Mouse (Mus musculus): ENCODE data around the gene Rad51b.
A peak's percentile ranks its signal among the peaks of the same experiment; 100 is the strongest.

Rad51b gene

DNA sequence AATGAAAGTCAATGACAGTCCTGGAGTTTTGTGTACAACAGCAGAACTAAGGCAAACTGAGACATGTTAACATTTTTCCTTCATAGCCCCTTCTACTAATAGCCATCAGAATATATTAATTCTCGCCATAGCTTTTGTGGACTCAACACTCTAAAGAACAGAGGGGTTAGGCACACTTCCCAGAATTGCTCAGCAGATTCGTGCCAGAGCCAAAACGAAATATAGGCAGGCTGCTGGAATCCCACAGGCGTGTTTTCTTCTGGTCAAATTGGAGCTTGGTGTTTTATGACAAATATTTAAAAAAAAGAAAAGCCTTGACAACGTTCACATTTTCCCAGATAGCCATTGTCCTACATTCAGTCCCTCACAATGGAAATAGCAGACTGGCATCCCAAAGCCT, 350.9 kb downstream of the Rad51b start:
- no peak for DNase-seq (ENCODE audit: low read depth, low spot score)

DNA sequence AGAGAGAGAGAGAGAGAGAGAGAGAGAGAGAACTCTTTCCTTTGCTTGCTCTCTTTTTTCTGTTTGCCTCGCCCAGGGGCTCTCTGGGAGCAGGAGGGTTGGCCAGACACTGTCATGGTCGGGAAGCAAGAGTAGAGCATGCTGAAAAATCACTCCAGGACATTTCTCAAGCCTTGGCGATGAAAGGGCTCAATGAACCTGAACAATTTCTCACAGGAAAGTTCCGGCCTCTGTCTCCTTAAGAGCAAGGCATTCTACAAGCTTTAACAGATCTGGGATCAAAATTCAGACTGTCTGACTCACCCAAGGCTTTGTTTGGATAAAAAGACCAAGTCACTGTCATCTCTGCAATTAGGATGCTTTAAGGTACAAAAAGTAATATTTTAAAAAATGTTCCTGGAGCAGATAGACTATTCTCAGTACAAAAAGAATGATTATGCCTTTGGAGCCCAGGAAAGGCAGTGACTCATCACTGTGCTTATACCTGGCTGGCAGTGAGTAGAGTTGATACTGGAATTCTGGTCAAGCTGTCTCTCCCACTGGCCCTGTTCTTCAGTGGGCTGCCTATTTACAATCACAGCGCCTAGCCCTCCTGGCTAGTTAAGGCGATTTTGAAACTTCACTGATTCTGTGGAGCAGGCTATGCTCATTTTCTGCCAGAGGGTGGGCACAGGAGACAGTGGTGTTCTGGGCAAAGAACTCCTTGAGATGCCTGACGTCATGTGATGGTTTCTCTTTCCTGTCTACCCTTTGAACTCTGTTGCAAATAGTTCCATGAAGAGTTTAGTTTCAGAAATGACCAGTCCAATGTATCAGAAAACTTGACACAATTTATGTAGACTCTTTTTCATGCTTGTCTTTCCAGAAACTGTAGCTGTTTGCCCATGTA, 352.0 kb downstream of the Rad51b start:
- DNase-seq (ENCODE audit: low read depth, low spot score): no peak

DNA sequence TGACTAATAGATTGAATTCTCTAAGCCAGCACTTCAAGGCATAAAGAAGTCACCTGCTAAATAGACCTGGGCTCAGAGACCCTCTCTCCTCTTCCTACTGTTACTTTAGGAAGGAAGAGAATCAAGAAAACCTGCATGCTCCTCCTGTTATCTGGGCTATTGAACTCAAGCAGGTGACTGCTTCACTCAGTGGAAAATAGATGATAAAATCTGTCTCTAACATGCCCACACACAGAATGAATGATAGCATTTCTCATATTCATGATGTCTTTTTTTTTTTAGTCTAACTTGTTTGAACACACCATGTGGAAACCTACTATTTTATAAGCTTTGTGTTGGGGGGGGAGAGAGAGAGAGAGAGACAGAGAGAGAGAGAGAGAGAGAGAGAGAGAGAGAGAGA, 352.7 kb downstream of the Rad51b start:
- DNase-seq (ENCODE audit: low read depth, low spot score): no peak

DNA sequence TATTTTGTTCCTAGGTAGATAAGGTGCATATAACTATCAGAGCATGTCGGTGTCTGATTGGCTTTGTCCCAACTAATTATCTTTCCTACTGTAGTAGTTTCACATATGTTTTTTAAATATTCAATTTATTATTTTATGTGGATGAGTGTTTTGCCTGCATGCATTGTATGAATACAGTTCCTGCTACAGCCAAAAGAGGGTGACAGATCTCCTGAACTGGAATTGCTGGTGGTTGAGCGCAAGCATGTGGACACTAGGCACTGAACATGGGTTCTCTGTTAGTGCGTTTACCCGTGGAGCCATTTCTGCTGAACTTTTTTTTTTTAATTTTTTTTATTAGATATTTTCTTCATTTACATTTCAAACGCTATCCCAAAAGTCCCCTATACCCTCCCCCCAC, 358.1 kb downstream of the Rad51b start:
- DNase-seq (ENCODE audit: low read depth, low spot score): no peak

DNA sequence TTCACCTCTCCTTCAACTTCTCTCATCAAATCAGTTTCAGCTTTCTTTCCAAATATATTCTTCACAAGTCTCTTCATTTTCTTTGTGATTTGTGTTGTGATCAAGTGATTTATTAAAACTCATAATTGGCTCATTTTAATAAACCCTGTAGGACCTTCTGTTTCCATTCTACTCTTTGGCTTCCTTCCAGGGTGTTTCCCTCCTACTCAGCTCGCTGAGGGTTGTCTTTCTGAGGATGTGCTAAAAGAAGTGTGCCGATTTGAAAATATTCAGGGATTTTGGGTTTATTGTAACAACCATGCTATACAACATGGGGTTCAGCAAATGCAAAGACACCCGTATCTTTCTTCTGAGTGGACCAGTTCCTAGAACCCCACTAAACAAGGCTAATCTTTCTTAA, 361.8 kb downstream of the Rad51b start:
- no peak for DNase-seq (ENCODE audit: low read depth, low spot score)

DNA sequence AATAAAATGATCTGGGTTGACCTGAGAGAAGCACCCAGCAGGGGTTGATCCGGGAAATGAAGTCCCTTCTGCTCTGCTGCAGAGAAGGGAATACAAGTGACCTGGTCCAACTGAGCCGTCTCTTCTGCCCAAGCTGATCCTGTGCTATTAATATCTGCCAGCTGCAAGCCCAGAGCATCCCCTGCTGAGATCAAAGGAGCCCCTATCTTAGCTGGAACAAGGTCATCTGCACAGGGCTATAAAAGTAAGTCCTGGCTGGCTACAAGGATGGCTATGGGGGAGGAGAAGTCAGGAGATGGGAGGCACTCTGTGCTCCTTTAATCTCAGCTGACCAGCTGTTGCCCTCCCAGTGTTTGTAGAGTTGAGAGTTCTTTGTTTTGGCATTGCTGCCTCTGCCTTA, 364.2 kb downstream of the Rad51b start:
- peak; percentile 32 for DNase-seq (ENCODE audit: low read depth, low spot score)

DNA sequence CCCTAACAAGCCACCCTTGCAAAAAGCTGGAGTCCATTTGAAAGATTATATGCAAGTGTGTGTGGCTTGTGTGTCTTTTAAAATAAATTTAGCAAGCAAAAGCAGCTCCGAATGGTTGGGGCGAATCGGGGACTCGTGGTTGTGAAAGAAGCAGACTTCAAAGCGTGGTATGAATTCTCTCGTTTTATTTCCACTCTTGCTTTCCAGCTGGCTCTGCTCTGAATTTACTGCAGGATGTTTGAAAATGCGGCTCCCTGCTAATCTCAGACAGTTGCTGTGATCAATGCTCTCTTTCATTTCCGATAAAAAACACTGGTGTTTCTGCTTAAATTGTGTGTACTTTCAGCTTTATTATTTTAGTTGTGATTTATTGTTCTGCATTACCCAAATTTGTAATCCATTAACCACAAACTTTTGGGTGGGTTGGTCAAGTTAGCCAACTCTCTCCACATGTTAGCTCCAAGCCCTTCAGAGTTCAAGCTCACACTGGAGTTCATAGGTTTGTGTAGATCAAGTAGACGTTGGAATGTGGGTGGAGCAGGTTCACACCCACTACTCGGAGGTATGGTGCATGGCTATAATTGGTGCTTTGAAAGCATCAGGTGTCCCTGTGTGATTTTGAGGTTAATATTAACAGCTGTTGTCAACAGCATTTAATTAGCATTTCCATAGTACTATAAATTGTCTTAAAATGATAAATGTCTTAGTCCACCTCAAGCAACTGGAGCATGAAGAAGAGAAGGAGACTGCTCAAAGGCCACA, 366.2 kb downstream of the Rad51b start:
- DNase-seq (ENCODE audit: low read depth, low spot score): peak; percentile 70

DNA sequence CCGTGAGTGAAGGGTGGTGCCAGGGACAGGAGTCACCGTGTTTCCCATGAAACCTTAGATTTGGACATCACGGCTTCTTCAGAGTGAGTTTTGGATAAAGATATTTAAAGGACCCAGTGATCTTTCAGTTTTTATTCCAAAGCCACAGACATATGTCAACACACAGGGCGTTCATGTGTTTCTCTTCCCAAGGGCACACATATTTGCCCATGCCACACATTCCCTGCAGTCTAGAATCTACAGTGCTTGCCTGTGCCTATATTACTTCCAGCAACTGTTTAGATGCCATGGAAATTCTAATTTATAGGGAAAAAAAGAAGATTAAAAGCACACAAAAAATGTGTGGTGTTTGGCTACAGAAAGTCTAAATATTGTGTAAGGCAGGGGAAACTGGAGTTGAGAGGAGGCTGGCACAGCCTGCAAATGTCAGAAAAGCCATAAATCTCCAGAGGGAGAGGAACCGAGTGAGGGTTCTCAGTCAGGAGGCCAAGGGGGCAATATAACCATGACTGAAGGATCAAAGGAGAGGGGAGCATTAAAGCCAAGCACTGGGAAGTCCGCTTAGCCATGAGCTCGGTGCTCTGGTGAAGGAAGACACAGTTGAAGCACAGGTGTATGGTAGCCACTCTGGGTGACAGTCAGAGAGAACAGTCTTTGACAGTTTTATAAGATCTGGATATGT, 367.0 kb downstream of the Rad51b start:
- no peak for DNase-seq (ENCODE audit: low read depth, low spot score)

DNA sequence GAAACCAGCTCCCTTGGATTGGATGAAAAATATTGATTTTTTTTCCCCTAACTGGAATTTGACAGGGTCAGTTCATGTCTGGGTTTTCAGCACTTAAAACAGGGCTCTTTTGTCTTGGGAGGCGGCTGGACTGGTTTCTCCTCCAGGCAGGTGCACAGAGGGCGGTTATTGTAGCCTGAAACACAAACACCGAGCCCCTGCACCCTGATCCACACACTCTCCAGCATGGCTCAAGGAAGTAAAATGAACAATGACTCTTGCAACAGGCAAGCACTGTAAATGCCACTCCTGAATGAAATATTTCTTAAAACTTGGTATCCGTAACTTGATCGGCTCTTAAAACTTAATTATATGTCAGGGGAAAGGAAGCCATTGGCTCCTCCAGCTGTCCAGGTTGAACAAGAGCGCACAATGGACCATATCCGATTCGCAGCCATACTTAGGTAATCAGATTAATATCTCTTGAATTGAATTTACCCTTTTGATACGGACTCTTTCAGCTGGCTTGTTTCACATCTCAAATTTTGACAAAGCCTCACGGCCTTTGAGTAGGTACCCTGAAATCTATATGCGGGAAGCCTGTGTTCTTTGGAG, 377.9 kb downstream of the Rad51b start:
- DNase-seq (ENCODE audit: low read depth, low spot score): no peak

DNA sequence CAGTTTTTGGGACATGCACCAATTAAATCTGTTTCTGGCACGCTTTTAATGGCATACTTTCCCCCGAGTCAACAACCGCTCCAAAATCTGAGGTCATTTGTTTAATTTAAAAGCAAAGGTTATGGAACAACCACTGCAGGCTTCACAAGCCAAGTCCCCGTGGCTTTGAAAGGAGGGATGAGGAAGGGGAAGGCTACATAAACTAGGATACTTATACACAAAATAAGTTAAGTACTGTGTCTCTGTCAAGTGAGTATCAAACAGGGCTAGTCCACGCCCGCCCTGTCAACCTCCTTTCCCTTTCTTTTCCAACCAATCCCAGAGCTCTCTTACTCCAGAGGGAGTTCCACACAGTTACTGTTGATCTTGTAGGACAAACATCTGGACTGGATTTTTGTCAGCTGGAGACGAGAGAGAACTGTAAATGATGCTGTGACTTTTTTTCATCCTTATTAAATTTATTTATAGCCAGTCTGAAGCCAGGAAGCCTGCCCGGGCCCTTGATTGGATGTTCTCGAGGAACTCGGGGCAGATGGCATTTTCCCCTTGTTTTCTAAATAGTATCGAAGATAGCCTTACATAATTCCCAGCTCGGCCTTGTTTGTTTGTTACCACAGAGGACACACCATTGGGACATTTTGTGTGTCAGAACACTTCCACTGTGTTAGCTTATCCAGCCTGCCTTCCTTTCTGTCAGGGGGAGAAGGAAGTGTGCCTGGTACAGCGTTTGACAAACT, 378.5 kb downstream of the Rad51b start:
- peak; percentile 19 for DNase-seq (ENCODE audit: low read depth, low spot score)

DNA sequence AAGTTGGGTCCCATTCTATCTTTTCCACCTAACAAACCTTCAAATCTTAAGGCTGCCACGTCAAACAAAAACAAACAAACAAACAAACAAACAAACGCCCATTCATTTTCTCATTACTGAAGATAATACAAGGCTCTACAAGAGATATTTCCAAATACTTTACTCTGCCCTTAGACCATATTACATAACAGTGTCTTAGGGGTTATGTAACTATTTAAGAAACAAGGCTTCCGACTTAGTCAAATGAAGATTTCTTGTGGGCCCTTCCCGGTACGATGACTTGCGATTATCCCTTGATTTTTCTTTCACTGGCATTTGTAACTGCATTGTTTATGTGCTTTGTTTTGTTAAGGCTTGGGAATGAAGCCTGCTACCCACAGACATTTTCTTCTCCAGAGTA, 379.2 kb downstream of the Rad51b start:
- DNase-seq (ENCODE audit: low read depth, low spot score): no peak

DNA sequence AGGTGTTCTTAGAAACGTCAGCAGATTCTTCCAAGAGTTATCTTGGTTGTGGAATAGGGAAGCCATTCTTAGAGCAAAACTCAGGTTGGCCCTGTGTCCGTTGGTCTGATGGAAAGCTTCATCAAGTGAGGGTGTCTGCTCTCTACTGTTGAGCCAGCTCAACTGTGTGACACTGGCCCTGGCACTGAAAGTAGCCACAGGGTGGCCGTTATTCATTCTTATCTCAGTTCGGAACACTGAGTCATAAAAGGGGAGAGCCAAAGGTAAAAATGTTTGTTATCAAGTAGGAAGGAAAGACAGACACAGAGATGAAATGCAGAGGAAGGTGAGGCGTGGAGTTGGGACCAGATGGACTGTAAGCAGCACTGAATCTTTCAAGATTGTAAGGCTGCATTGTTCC, 379.8 kb downstream of the Rad51b start:
- DNase-seq (ENCODE audit: low read depth, low spot score): no peak

DNA sequence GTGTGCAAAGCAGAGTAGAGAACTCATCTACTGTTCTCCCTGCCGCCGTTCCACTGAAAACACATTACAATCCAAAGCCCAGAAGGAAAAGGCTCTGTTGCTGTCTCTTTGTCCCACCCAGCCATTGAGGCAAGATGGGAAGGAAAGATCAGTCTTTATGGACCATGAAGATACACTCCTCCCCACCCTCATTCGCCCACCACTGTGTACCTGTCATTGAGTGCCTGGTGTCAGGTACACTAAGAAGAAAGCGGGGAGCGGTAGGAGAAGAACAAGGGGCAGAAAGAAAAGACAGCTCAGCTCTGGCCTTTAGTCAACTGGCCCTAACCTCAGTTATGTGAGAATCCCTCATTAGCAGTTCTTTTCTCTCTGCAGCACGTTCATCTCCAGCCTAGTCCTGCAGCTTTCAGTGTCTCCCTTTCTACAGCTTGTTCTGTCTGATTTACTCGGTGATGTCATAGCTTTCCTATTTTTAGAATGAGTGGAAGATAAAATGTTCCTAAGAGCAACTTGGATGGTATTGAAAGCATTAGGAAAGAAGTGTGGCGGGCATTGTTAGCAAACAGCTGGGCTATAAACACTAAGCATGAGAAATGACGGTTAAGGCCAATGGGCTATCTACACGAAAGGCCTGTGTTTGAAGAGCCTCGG, 382.3 kb downstream of the Rad51b start:
- no peak for DNase-seq (ENCODE audit: low read depth, low spot score)

DNA sequence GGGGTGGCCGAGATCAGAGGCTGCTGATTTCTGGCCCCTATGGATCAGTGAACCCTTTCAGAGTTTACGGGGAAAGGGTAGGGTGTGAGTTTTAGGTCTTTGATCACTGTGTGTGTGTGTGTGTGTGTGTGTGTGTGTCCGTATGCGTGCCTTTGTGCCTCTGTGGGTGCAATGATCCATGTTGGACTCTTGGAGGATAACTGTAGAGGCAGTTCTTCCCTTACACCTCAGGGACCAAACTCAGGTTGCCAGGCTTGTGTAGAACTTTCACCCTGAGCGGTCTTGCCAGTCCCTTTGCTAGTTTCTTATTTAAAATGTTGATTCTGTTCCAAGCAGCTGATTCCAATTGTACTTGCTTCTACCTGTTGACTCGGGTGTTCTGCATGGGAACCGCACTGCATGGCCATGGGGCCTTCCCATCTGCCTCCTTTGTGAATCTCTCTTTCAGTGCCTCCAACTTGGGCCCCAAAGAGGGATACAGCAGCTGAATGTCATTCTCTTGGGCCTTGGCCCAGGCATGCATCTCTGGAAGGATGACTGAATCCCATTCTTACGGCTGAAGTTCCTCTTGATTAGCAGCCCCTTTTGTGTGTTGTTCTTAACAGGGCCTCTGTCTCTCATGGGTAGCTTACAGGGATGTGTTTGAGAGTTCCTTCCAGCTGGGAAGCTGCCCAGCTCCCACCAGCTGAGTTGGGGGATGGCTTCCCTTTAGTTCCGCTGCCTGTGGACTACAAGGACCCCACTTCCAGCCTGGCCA, 383.0 kb downstream of the Rad51b start:
- no peak for DNase-seq (ENCODE audit: low read depth, low spot score)

DNA sequence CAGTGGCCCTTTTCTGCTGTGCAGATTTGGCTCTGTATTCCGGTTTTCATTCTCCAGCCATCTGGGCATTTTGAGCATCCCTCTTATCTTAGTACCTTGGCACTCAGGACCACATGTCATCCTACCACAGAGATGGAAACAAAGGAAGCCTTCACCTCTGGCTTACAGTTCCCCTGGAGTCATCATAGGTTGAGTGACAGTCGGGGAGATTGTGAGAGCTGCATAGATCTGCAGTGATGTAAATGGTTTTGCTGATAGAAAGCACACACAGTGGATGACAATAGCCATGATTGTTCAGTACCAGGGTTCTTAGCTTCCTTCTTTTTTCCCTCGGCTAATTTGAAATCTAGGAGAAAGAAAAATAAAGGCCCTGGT, 383.6 kb downstream of the Rad51b start:
- DNase-seq (ENCODE audit: low read depth, low spot score): no peak

DNA sequence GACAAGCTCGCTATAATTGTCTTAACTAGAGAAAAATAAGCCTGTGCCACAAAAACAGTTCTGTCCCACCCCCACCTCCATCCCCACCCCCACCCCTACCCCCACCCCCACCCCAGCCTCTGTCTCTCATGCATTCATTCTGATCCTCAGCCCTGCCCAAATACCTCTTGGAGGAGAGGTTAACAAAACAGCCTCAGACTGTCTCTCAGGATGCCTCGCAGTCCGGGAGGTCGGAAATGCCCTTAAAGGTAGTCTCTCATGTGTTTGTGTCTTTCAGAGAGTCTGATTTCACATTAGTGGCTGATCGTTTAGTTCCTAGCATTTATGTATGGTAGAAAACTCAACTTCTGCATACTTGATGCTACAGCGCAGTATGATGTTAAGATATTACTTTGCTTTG, 384.5 kb downstream of the Rad51b start:
- peak; percentile 89 for DNase-seq (ENCODE audit: low read depth, low spot score)

DNA sequence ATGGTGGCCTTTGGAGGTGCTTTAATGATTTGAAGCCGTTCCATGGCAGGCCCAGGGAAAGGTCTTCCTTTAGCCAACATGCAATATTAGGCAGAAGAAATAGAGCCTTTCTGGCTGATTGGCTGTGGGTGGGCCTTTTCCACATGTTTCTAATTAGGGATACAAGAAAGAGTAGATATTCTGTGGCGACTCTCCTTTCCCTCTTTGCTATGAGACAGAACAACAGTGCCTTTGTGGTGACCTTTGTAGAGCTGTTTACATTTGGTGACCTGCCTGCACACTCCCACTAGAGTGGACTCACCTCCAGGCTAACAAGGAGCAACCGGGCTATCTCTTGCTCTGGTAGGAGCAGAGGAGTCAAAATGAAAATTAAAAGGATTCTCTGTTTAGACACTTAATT, 386.3 kb downstream of the Rad51b start:
- no peak for DNase-seq (ENCODE audit: low read depth, low spot score)

DNA sequence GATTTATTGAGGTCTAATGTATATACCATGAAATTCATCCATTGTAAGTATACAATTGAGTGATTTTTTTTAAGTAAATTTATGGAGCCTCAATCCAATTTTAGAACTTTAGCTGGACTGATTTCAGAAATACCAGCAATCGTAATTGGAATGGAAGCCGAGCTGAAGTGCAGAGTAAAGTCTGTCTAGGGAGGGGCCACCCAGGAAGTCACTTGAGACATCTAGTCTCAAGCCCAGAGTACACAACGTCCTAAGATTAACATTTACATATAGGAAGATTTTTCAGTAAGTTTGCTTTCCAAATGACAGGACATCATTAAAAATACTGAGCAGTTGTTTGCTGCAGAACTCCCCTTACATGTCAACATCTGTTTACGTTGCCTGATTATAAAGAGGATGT, 386.7 kb downstream of the Rad51b start:
- no peak for DNase-seq (ENCODE audit: low read depth, low spot score)

DNA sequence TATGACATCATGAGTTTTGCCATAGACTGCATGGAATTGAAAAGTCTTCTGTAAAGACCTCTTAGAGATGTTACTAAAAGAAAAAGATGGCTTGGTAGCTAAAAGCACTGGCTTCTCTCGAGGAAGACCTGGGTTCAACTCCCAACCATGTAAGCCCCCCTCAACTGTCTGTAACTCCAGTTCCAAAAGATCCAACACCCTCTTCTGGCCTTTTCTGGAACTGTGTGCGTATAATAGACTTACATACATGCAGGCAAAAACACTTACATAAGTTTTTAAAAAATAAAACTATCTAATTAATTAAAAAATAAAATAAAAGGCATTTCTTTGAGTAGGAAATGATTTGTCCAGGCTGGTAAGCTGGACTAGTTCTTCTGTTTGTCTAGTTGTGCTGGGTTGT, 387.3 kb downstream of the Rad51b start:
- no peak for DNase-seq (ENCODE audit: low read depth, low spot score)
